In genomic region chr3:127161085-127161837, GRCm38 (mm10) we compare ENCODE assay signal across 8 mouse cellular contexts.
DNase-seq lines count a peak whose midpoint lies in the region; ATAC-seq and TF ChIP-seq lines count a peak whose summit lies in the region.

No protein-coding gene starts in this region.

- no peak for ATAC-seq in limb, embryonic 14.5 days (ENCODE audit: low FRiP score, low read depth)

- H3K27ac ChIP-seq in limb, embryonic 14.5 days (replicated peaks; ENCODE audit: low read depth, low read length), result no peak overlapping the region

- peak; percentile 39 to 49 for DNase-seq in cerebellum, adult 18-20 months
- no peak for DNase-seq in cerebellum, postnatal 4 days (ENCODE audit: low spot score in 2 of 2)
- peak; percentile 19 for DNase-seq in retina, postnatal 1 day
- no peak for DNase-seq in retina, embryonic 14.5 days (ENCODE audit: low spot score)
- DNase-seq in limb, embryonic 14.5 days (ENCODE audit: low spot score), result no peak
- no peak for DNase-seq in adrenal gland, adult (ENCODE audit: inconsistent age in 2 of 2, low spot score in 1 of 2)
- DNase-seq in left cerebral cortex, postnatal 36 days (ENCODE audit: low spot score in 2 of 2), result no peak
- no peak for DNase-seq in left cerebral cortex, postnatal 4 days

- peaks cover 10% of the 10 kb centered on the region; the same call in 1 of the 2 replicates for H3K27me3 ChIP-seq in limb, embryonic 14.5 days (ENCODE audit: control insufficient read depth, insufficient read depth, low read length)

- no peak for TF ChIP-seq POLR2A in limb, embryonic 14.5 days (IDR thresholded peaks at IDR 0.05; ENCODE audit: borderline replicate concordance, extremely low read depth, insufficient read depth, insufficient read length)

- no peaks in the 10 kb centered on the region; the same call in 1 of the 2 replicates for H3K4me1 ChIP-seq in limb, embryonic 14.5 days (ENCODE audit: control insufficient read depth, insufficient read depth, low read length)

- no peaks in the 10 kb centered on the region for H3K36me3 ChIP-seq in limb, embryonic 14.5 days (ENCODE audit: control insufficient read depth, insufficient read depth, low read length)

- 7% methylated on average over 23 of the region's 23 CpGs for WGBS in limb, embryonic 14.5 days

- H3K9ac ChIP-seq in limb, embryonic 14.5 days (ENCODE audit: low read depth, low read length, severe bottlenecking), result peak overlapping the region; percentile 48

- peak overlapping the region; percentile 99 for H3K4me2 ChIP-seq in limb, embryonic 14.5 days (replicated peaks; ENCODE audit: low read depth, low read length, severe bottlenecking)

- intact Hi-C loops in left cerebral cortex, postnatal 36 days (cut with DNase I), result loop anchor here (10.0 kb wide), 1 partner anchor 126 kb away; no protein-coding TSS in a partner anchor
- intact Hi-C loops in left cerebral cortex, postnatal 4 days (cut with DNase I), result no loop called here

- no peaks in the 10 kb centered on the region for H3K9me3 ChIP-seq in limb, embryonic 14.5 days (ENCODE audit: control insufficient read depth, low read length)

- peak overlapping the region; percentile 55 for H3K4me3 ChIP-seq in limb, embryonic 14.5 days (replicated peaks; ENCODE audit: low read length)

Comparison
In these comparisons a context has a peak if more than half of its experiments do, and no peak if none do; other contexts are left out.
1. DNase-seq: peak in cerebellum, adult 18-20 months (2 of 2) and retina, postnatal 1 day (single experiment); none in cerebellum, postnatal 4 days (0 of 2), retina, embryonic 14.5 days (single experiment), limb, embryonic 14.5 days (single experiment), adrenal gland, adult (0 of 2), left cerebral cortex, postnatal 36 days (0 of 2) and left cerebral cortex, postnatal 4 days (single experiment).